Mouse (Mus musculus) midbrain, embryonic 10.5 days (tissue): ENCODE measurements around the gene Duoxa1. TPM values are rescaled to one million over a fixed set of nuclear protein-coding genes. Genes with fewer than 3 reads are reported as not detected.

Experiments
- DNase-seq: peaks from one replicate; pipeline ENCODE4 v3.0.0-alpha.2; 2017; ENCODE audit warnings: low spot score
- H3K27ac ChIP-seq: fragments of 300-500 bp; sonication (generic); replicated peaks from 2 replicates; pipeline ENCODE4 v1.5.1; 2016; ENCODE audit warnings: mild to moderate bottlenecking
- H3K27me3 ChIP-seq: fragments of 300-500 bp; sonication (generic); 2 replicates; pipeline ENCODE4 v1.6.1; 2016; ENCODE audit warnings: low read depth, mild to moderate bottlenecking; ENCODE audit not compliant: poor library complexity, severe bottlenecking
- H3K36me3 ChIP-seq: fragments of 300-500 bp; sonication (generic); 2 replicates; pipeline ENCODE4 v1.6.1; 2016; ENCODE audit warnings: mild to moderate bottlenecking, moderate library complexity
- H3K4me1 ChIP-seq: fragments of 300-500 bp; sonication (generic); 2 replicates; pipeline ENCODE4 v1.6.1; 2016
- H3K4me3 ChIP-seq: fragments of 300-500 bp; sonication (generic); 2 replicates; pipeline ENCODE4 v1.5.1; 2016; ENCODE audit warnings: mild to moderate bottlenecking, moderate library complexity
- H3K9me3 ChIP-seq: fragments of 300-500 bp; sonication (generic); replicated peaks from 2 replicates; pipeline ENCODE4 v1.6.1; 2016; ENCODE audit warnings: mild to moderate bottlenecking
- WGBS: fragments of 180-500 bp; shearing (Covaris S2); methylation state at CpG from one replicate; pipeline ENCODE4 v1.1.7; 2016; 5-methylcytosine and 5-hydroxymethylcytosine counted together
- polyA plus RNA-seq: library from polyadenylated mRNA; unstranded; fragments of >200 nt; fragmentation: Nextera tagmentation; extraction: Ambion mirVana; gene quantifications from 2 replicates; pipeline ENCODE4 v1.2.1, GENCODE M21; 2016

The Duoxa1 gene
- polyA plus RNA-seq, 1 experiment from 2014 or later = not detected

- Histone ChIP-seq H3K4me1 (peaks cover 11% of the 10 kb centered on the region), H3K27ac (no peak overlapping the region), H3K9me3 (no peaks in the 10 kb centered on the region), H3K4me3 (no peak overlapping the region), H3K27me3 (peaks cover 36% of the 10 kb centered on the region), H3K36me3 (no peaks in the 10 kb centered on the region)
- DNase-seq = no peak
- 87% methylated on average over 4 of the region's 4 CpGs for WGBS
Measured at GRCm38 (mm10) chr2:122317384-122317783, 3.9 kb upstream of the Duoxa1 start.

- Histone ChIP-seq H3K27me3 (peaks cover 52% of the 10 kb centered on the region), H3K9me3 (no peaks in the 10 kb centered on the region), H3K27ac (no peak within 1 kb of the TSS), H3K36me3 (no peaks in the 10 kb centered on the region), H3K4me1 (peaks cover 11% of the 10 kb centered on the region), H3K4me3 (no peak within 1 kb of the TSS)
- DNase-seq = no peak
- 85% methylated on average over 7 of the region's 7 CpGs for WGBS
Measured at GRCm38 (mm10) chr2:122315372-122315771, 1.8 kb upstream of the Duoxa1 start, which contains the start of gene Duox1. TSS of gene Duox1 (plus strand) at chr2:122315672.

- Histone ChIP-seq H3K4me3 (peak overlapping the region; percentile 43), H3K9me3 (no peaks in the 10 kb centered on the region), H3K4me1 (peaks cover 11% of the 10 kb centered on the region), H3K36me3 (no peaks in the 10 kb centered on the region), H3K27ac (no peak overlapping the region), H3K27me3 (peaks cover 67% of the 10 kb centered on the region)
- DNase-seq = peak; percentile 82
- WGBS = 4% methylated on average over 27 of the region's 27 CpGs
Measured at GRCm38 (mm10) chr2:122312722-122313417, 660 bp downstream of the Duoxa1 start.

- Histone ChIP-seq H3K36me3 (no peaks in the 10 kb centered on the region), H3K4me1 (peaks cover 11% of the 10 kb centered on the region), H3K9me3 (no peaks in the 10 kb centered on the region), H3K4me3 (no peak overlapping the region), H3K27me3 (peaks cover 80% of the 10 kb centered on the region), H3K27ac (no peak overlapping the region)
- no peak for DNase-seq
- WGBS = 41% methylated on average over 2 of the region's 2 CpGs
Measured at GRCm38 (mm10) chr2:122311561-122311960, 2.0 kb downstream of the Duoxa1 start.

GRCm38 (mm10) chr2:122309647-122310046 is 3.9 kb downstream of the Duoxa1 start:
- 48% methylated on average over 3 of the region's 3 CpGs for WGBS
- H3K27ac ChIP-seq = no peak overlapping the region
- peaks cover 11% of the 10 kb centered on the region for H3K4me1 ChIP-seq
- H3K36me3 ChIP-seq = no peaks in the 10 kb centered on the region
- H3K27me3 ChIP-seq = peaks cover 85% of the 10 kb centered on the region
- H3K4me3 ChIP-seq = no peak overlapping the region
- DNase-seq = no peak
- no peaks in the 10 kb centered on the region for H3K9me3 ChIP-seq

GRCm38 (mm10) chr2:122306184-122306583 is 7.3 kb downstream of the Duoxa1 start:
- Histone ChIP-seq H3K27ac (no peak overlapping the region), H3K27me3 (peaks cover 86% of the 10 kb centered on the region), H3K9me3 (no peaks in the 10 kb centered on the region), H3K36me3 (no peaks in the 10 kb centered on the region), H3K4me3 (no peak overlapping the region), H3K4me1 (peaks cover 10% of the 10 kb centered on the region)
- no peak for DNase-seq
- WGBS = 82% methylated on average over 4 of the region's 4 CpGs

GRCm38 (mm10) chr2:122305097-122305892 is 8.2 kb downstream of the Duoxa1 start:
- Histone ChIP-seq H3K4me3 (no peak overlapping the region), H3K27ac (no peak overlapping the region), H3K36me3 (no peaks in the 10 kb centered on the region), H3K4me1 (peaks cover 18% of the 10 kb centered on the region), H3K27me3 (peaks cover 91% of the 10 kb centered on the region), H3K9me3 (no peaks in the 10 kb centered on the region)
- no peak for DNase-seq
- WGBS = 86% methylated on average over 16 of the region's 16 CpGs

- H3K9me3 ChIP-seq = no peaks in the 10 kb centered on the region
- H3K27me3 ChIP-seq = peaks cover 98% of the 10 kb centered on the region
- WGBS = 91% methylated on average over 6 of the region's 6 CpGs
- H3K4me3 ChIP-seq = no peak overlapping the region
- no peak overlapping the region for H3K27ac ChIP-seq
- H3K36me3 ChIP-seq = no peaks in the 10 kb centered on the region
- DNase-seq = no peak
- peaks cover 23% of the 10 kb centered on the region for H3K4me1 ChIP-seq
Measured at GRCm38 (mm10) chr2:122304544-122304943, 9.0 kb downstream of the Duoxa1 start.

- 11% methylated on average over 9 of the region's 9 CpGs for WGBS
- Histone ChIP-seq H3K4me3 (no peak overlapping the region), H3K27me3 (peaks cover 100% of the 10 kb centered on the region)
Measured at GRCm38 (mm10) chr2:122302574-122303241, 10.8 kb downstream of the Duoxa1 start.

GRCm38 (mm10) chr2:122301921-122302573 is 11.5 kb downstream of the Duoxa1 start:
- Histone ChIP-seq H3K4me1 (peaks cover 47% of the 10 kb centered on the region), H3K4me3 (peak overlapping the region; percentile 54), H3K27ac (no peak overlapping the region), H3K36me3 (no peaks in the 10 kb centered on the region), H3K27me3 (peaks cover 100% of the 10 kb centered on the region), H3K9me3 (no peaks in the 10 kb centered on the region)
- peak; percentile 27 for DNase-seq
- 6% methylated on average over 23 of the region's 23 CpGs for WGBS

More at GRCm38 (mm10) chr2:122302574-122303241, 10.8 kb downstream of the Duoxa1 start:
- peak; percentile 66 for DNase-seq
- H3K27ac ChIP-seq = no peak overlapping the region
- H3K9me3 ChIP-seq = no peaks in the 10 kb centered on the region
- H3K4me1 ChIP-seq = peaks cover 40% of the 10 kb centered on the region
- H3K36me3 ChIP-seq = no peaks in the 10 kb centered on the region

GRCm38 (mm10) chr2:122301081-122301920 is 12.2 kb downstream of the Duoxa1 start:
- DNase-seq = peak; percentile 53
- Histone ChIP-seq H3K27ac (no peak overlapping the region; the same call in 1 of the 2 replicates), H3K27me3 (peaks cover 100% of the 10 kb centered on the region), H3K36me3 (no peaks in the 10 kb centered on the region), H3K9me3 (no peaks in the 10 kb centered on the region), H3K4me1 (peaks cover 52% of the 10 kb centered on the region), H3K4me3 (peak overlapping the region; percentile 54)
- whole genome bisulfite sequencing = 1% methylated on average over 48 of the region's 48 CpGs
